Mouse (Mus musculus) hindbrain, embryonic 11.5 days (tissue): ENCODE data around the gene Serpinb9d. TPM values are rescaled to one million over a fixed set of nuclear protein-coding genes. Genes with fewer than 3 reads are reported as not detected.
"Not testable (repeated sequence)": the region's sequence is repeated elsewhere in the genome, so short reads cannot be mapped to it uniquely, and the experiment has no call there.

ENCODE experiments used
- ATAC-seq: fragments of 200-750 bp; cut with Nextera tagmentation; 2 replicates; pipeline ENCODE4 v1.8.0; 2017; ENCODE audit warnings: mild to moderate bottlenecking, moderate TSS enrichment, moderate library complexity; ENCODE audit not compliant: low FRiP score
- DNase-seq: peaks from one replicate; pipeline ENCODE4 v3.0.0-alpha.2; 2015; ENCODE audit warnings: low spot score
- H3K27ac ChIP-seq: fragments of 300-500 bp; sonication (generic); 2 replicates; pipeline ENCODE4 v1.5.1; 2014; ENCODE audit warnings: mild to moderate bottlenecking, low read depth, low read length
- H3K27me3 ChIP-seq: fragments of 300-500 bp; sonication (generic); 2 replicates; pipeline ENCODE4 v1.6.1; 2014; ENCODE audit warnings: mild to moderate bottlenecking, low read length, moderate library complexity, mixed read lengths; ENCODE audit not compliant: control insufficient read depth, insufficient read depth
- H3K36me3 ChIP-seq: fragments of 300-500 bp; sonication (generic); 2 replicates; pipeline ENCODE4 v1.6.1; 2014; ENCODE audit warnings: mild to moderate bottlenecking, low read length, moderate library complexity, mixed read lengths; ENCODE audit not compliant: control insufficient read depth, insufficient read depth
- H3K4me1 ChIP-seq: fragments of 300-500 bp; sonication (generic); replicated peaks from 2 replicates; pipeline ENCODE4 v1.6.1; 2014; ENCODE audit warnings: low read length, mixed read lengths; ENCODE audit not compliant: control insufficient read depth, insufficient read depth
- H3K4me2 ChIP-seq: fragments of 300-500 bp; sonication (generic); replicated peaks from 2 replicates; pipeline ENCODE4 v1.6.1; 2014; ENCODE audit warnings: mild to moderate bottlenecking, low read depth, low read length
- H3K4me3 ChIP-seq: fragments of 300-500 bp; sonication (generic); 2 replicates; pipeline ENCODE4 v1.5.1; 2014; ENCODE audit warnings: low read depth, low read length
- H3K9ac ChIP-seq: fragments of 300-500 bp; sonication (generic); 2 replicates; pipeline ENCODE4 v1.6.1; 2014; ENCODE audit warnings: low read depth, low read length
- H3K9me3 ChIP-seq: fragments of 300-500 bp; sonication (generic); 2 replicates; pipeline ENCODE4 v1.6.1; 2016; ENCODE audit warnings: low read length; ENCODE audit not compliant: control insufficient read depth
- WGBS: fragments of 180-500 bp; shearing (Covaris S2); extraction: QIAGEN DNeasy Blood & Tissue Kit; methylation state at CpG from one replicate; pipeline ENCODE4 v1.1.7; 2014; 5-methylcytosine and 5-hydroxymethylcytosine counted together
- polyA plus RNA-seq: library from polyadenylated mRNA; unstranded; fragments of >200 nt; fragmentation: Nextera tagmentation; extraction: Ambion mirVana; gene quantifications from 2 replicates; pipeline ENCODE4 v1.2.1, GENCODE M21; 2014

The Serpinb9d gene
- 0.14 TPM in 1 of 2 replicates, not detected in the other for polyA plus RNA-seq

- H3K4me2 ChIP-seq: no peak within 1 kb of the TSS
Measured at GRCm38 (mm10) chr13:33192659-33193058, at the start of gene Serpinb9d. Gene Serpinb9d (plus strand): TSS chr13:33192959.

GRCm38 (mm10) chr13:33159642-33160041 is 33.1 kb upstream of the Serpinb9d start, which contains the start of gene Serpinb9c:
Gene Serpinb9c (minus strand): TSS chr13:33159742.
- no peaks in the 10 kb centered on the region for H3K4me1 ChIP-seq
- H3K27ac ChIP-seq: no peak within 1 kb of the TSS
- no peak for DNase-seq
- no peak within 1 kb of the TSS for H3K4me3 ChIP-seq
- H3K9me3 ChIP-seq: no peaks in the 10 kb centered on the region
- no peaks in the 10 kb centered on the region for H3K36me3 ChIP-seq
- no peak for ATAC-seq
- H3K4me2 ChIP-seq: no peak within 1 kb of the TSS
- 71% methylated on average over 4 of the region's 4 CpGs for WGBS
- no peaks in the 10 kb centered on the region for H3K27me3 ChIP-seq
- H3K9ac ChIP-seq: no peak within 1 kb of the TSS

More at GRCm38 (mm10) chr13:33192659-33193058, at the start of gene Serpinb9d:
- Histone ChIP-seq H3K27me3 (no peaks in the 10 kb centered on the region), H3K4me1 (no peaks in the 10 kb centered on the region), H3K9me3 (no peaks in the 10 kb centered on the region), H3K4me3 (no peak within 1 kb of the TSS), H3K27ac (no peak within 1 kb of the TSS), H3K36me3 (no peaks in the 10 kb centered on the region), H3K9ac (no peak within 1 kb of the TSS)
- DNase-seq (no peak), ATAC-seq (no peak)
- 85% methylated on average over 5 of the region's 5 CpGs for WGBS

- H3K4me1 ChIP-seq, H3K27me3 ChIP-seq, DNase-seq, H3K9me3 ChIP-seq, H3K36me3 ChIP-seq, ATAC-seq, H3K4me3 ChIP-seq, H3K9ac ChIP-seq, H3K4me2 ChIP-seq, H3K27ac ChIP-seq: not testable (repeated sequence)
- 81% methylated on average over 1 of the region's 1 CpGs for WGBS
Measured at GRCm38 (mm10) chr13:33190486-33190885, 2.3 kb upstream of the Serpinb9d start.

GRCm38 (mm10) chr13:33199740-33200139 is 7.0 kb downstream of the Serpinb9d start:
- Histone ChIP-seq H3K4me1 (no peaks in the 10 kb centered on the region), H3K4me3 (no peak overlapping the region), H3K36me3 (no peaks in the 10 kb centered on the region), H3K9me3 (0 out of 2 replicates have a peak, but pooled peaks cover 3% of the 10 kb centered on the region), H3K9ac (no peak overlapping the region), H3K27ac (no peak overlapping the region), H3K4me2 (no peak overlapping the region), H3K27me3 (no peaks in the 10 kb centered on the region)
- DNase-seq (no peak), ATAC-seq (no peak)
- 69% methylated on average over 2 of the region's 2 CpGs for WGBS

GRCm38 (mm10) chr13:33249312-33249711 is 56.6 kb downstream of the Serpinb9d start, which contains the start of gene Serpinb9e:
Gene Serpinb9e (plus strand): TSS chr13:33249612.
- ATAC-seq, H3K9me3 ChIP-seq, DNase-seq, H3K27me3 ChIP-seq, H3K27ac ChIP-seq, H3K4me2 ChIP-seq, H3K9ac ChIP-seq, H3K36me3 ChIP-seq, H3K4me1 ChIP-seq, H3K4me3 ChIP-seq: not testable (repeated sequence)
- 75% methylated on average over 2 of the region's 2 CpGs for WGBS

Other genes with a start within 250 kb of the Serpinb9d start
- gene Serpinb6b, start 227.8 kb upstream of the Serpinb9d start, polyA plus RNA-seq: 0.75 and 0.76 TPM in 2 replicates
- 1.1 and 2.2 TPM in 2 replicates for gene Serpinb9, start 189.7 kb upstream of the Serpinb9d start, polyA plus RNA-seq
- 0.08 and 0.14 TPM in 2 replicates for gene Serpinb9b, start 165.5 kb upstream of the Serpinb9d start, polyA plus RNA-seq
- gene Serpinb1b, start 114.4 kb upstream of the Serpinb9d start, polyA plus RNA-seq: 4.1 and 6.2 TPM in 2 replicates
- gene Serpinb9c, start 33.2 kb upstream of the Serpinb9d start, polyA plus RNA-seq: not detected in 2 replicates
- not detected in 2 replicates for gene Serpinb9e, start 56.7 kb downstream of the Serpinb9d start, polyA plus RNA-seq
- not detected in 2 replicates for gene Serpinb9f, start 131.1 kb downstream of the Serpinb9d start, polyA plus RNA-seq
- not detected in 2 replicates for gene Gm11397, start 202.8 kb downstream of the Serpinb9d start, polyA plus RNA-seq